Mouse (Mus musculus): ENCODE measurements at regions not wholly inside any gene's neighbourhood (a gene's known extent, or its start where the extent isn't known, plus 50 kb on each side); places are given as distances from the start of the nearest gene placed in this dataset.
"Not testable (repeated sequence)": the region's sequence is repeated elsewhere in the genome, so short reads cannot be mapped to it uniquely, and the experiment has no call there.

DNA sequence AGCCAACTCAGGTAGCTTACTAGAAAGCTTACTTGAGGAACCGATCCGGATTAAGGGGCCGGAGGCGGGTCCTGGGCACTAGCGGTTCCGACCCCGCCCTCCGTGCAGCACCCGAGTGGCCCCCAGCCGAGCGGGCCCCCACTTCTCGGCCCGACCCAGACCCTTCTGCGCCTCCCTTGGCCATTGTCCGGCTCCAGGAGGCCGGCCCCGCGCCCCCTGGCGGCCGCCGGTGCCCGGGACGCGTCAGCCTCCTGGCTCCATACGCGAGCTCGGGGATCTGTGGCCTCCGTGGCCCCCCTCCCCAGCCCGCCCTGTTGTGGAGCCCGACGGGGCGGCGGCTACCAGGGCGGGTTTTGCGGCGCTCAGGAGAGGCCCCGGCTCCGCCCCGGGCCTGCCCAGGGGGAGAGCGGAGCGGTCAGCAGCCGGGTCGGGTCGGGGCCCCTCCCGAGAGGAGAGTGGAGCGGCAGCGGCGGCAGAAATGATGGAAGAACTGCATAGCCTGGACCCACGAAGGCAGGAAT lies 94.3 kb upstream of the Zfp986 start:
- not testable (repeated sequence) for TF ChIP-seq MAFK (IDR thresholded peaks at IDR 0.05; ENCODE audit: insufficient read depth, low read depth, low read length); ZNF384 (IDR thresholded peaks at IDR 0.05; ENCODE audit: low read depth, low read length)
